Mouse (Mus musculus) kidney, adult 2 months (tissue): ENCODE results near the gene Ppp3cb.

Source experiments
- CTCF ChIP-seq: fragments of 200-500 bp; conservative IDR thresholded peaks from 2 replicates; pipeline ENCODE4 v1.5.1; 2011; ENCODE audit warnings: low read depth, mild to moderate bottlenecking, control low read depth, low read length, moderate library complexity, mixed read lengths; ENCODE audit not compliant: insufficient read depth, insufficient read length
- POLR2A ChIP-seq: fragments of 200-500 bp; IDR thresholded peaks from one replicate; pipeline ENCODE4 v1.6.1; 2011; ENCODE audit warnings: low read depth, low read length, control low read depth

- TF ChIP-seq CTCF = no peak
- no peak for TF ChIP-seq POLR2A
Measured at GRCm38 (mm10) chr14:20482051-20482751, 64.2 kb downstream of the Ppp3cb start.
